Comparison of ENCODE assay signal across 22 mouse cellular contexts in the genomic region with DNA sequence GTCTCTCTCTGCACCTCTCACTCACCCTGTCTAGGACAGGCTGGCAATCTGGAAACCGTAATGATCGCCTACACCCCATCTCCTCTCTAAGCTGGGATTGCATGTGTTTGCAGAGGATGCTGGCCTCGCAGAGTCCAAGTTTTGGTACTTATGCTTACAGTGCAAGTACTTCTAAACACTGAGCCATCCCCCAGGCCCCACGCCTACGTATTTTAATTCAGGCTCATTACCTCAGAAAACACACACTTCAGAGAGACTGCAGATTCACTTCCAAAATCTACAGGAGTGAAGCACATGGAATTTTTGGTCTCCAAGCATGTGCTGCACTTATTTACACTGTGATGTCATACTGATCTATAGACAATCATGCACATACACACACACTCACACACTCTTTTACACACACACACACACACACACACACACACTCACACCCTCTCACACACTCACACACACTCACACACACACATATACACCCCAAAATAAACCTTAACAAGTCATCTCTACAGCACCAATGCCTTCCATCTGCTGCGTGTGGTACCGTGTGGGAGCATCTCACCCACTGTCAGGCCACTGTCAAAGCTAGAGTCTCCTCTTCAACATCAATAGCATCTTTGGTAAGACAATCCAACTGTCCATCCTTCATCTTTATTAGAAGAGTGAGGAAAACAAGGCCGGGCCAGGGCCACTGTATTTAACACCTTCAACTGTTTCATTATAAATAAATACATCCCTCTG. TPM values are rescaled to one million over a fixed set of nuclear protein-coding genes. Genes with fewer than 3 reads are reported as not detected.
A peak's percentile ranks its signal among the peaks of the same experiment; 100 is the strongest.
DNase-seq lines count a peak whose midpoint lies in the region; ATAC-seq lines count a peak whose summit lies in the region.
"Had no signal": no experiment of that assay in that cellular context is flagged by ENCODE, and none has a peak within 500 bp of the region (broad histone marks: within the 10 kb centered on the region; RNA-seq: fewer than 3 reads in every experiment).

No protein-coding gene starts in this region.

- H3K27me3 ChIP-seq in forebrain, embryonic 11.5 days (ENCODE audit: control insufficient read depth, insufficient read depth, low read length) = no peaks in the 10 kb centered on the region
- H3K27me3 ChIP-seq in forebrain, embryonic 15.5 days = no peaks in the 10 kb centered on the region
- no peaks in the 10 kb centered on the region for H3K27me3 ChIP-seq in heart, embryonic 10.5 days (ENCODE audit: insufficient read depth, poor library complexity, severe bottlenecking)
- H3K27me3 ChIP-seq in heart, embryonic 11.5 days (ENCODE audit: control insufficient read depth, insufficient read depth, low read length) = no peaks in the 10 kb centered on the region
- H3K27me3 ChIP-seq: hindbrain, embryonic 13.5 days; intestine, embryonic 15.5 days had no signal

- H3K4me2 ChIP-seq in forebrain, embryonic 11.5 days (ENCODE audit: low read depth, low read length, severe bottlenecking) = no peak overlapping the region
- H3K4me2 ChIP-seq in forebrain, embryonic 15.5 days (replicated peaks) = no peak overlapping the region
- H3K4me2 ChIP-seq in heart, embryonic 11.5 days = no peak overlapping the region
- H3K4me2 ChIP-seq: hindbrain, embryonic 13.5 days; intestine, embryonic 15.5 days had no signal

- no peaks in the 10 kb centered on the region for H3K9me3 ChIP-seq in forebrain, embryonic 11.5 days (ENCODE audit: control insufficient read depth, low read length)
- no peaks in the 10 kb centered on the region for H3K9me3 ChIP-seq in forebrain, embryonic 15.5 days
- H3K9me3 ChIP-seq in heart, embryonic 10.5 days = no peaks in the 10 kb centered on the region
- H3K9me3 ChIP-seq in heart, embryonic 11.5 days (replicated peaks; ENCODE audit: control insufficient read depth, low read length) = no peaks in the 10 kb centered on the region
- H3K9me3 ChIP-seq: forebrain, embryonic 10.5 days; hindbrain, embryonic 10.5 days; hindbrain, embryonic 13.5 days; intestine, embryonic 15.5 days had no signal

- 93% methylated on average over 8 of the region's 8 CpGs for WGBS in forebrain, embryonic 11.5 days
- WGBS in forebrain, embryonic 15.5 days = 95% methylated on average over 8 of the region's 8 CpGs
- 87% methylated on average over 8 of the region's 8 CpGs for WGBS in heart, embryonic 10.5 days
- 86% methylated on average over 8 of the region's 8 CpGs for WGBS in heart, embryonic 11.5 days (ENCODE audit: insufficient replicate concordance)

- peak; percentile 27 for DNase-seq in forebrain, embryonic 11.5 days (ENCODE audit: low spot score)
- DNase-seq in heart, embryonic 10.5 days (ENCODE audit: low spot score) = peak; percentile 36
- peak; percentile 32 to 41 for DNase-seq in right cerebral cortex, adult 2 months (ENCODE audit: low spot score in 2 of 2)
- no peak for DNase-seq in right cerebral cortex, postnatal 4 days
- DNase-seq: adrenal gland, adult 8-10 months; adrenal gland, postnatal 25 days; cerebellum, adult 18-20 months; cerebellum, adult 9-10 months; cerebellum, postnatal 14 days; gastrocnemius, adult 2 months; gastrocnemius, postnatal 14 days; heart, adult 18-20 months; heart, postnatal 36 days had no signal

- H3K4me3 ChIP-seq in forebrain, embryonic 11.5 days (ENCODE audit: low read depth, low read length) = no peak overlapping the region
- H3K4me3 ChIP-seq in forebrain, embryonic 15.5 days = no peak overlapping the region
- no peak overlapping the region for H3K4me3 ChIP-seq in heart, embryonic 10.5 days
- H3K4me3 ChIP-seq in heart, embryonic 11.5 days (ENCODE audit: low read depth, low read length) = no peak overlapping the region
- H3K4me3 ChIP-seq: forebrain, embryonic 10.5 days; gastrocnemius, adult 2 months; hindbrain, embryonic 10.5 days; hindbrain, embryonic 13.5 days; intestine, embryonic 15.5 days had no signal

- no peaks in the 10 kb centered on the region for H3K4me1 ChIP-seq in forebrain, embryonic 11.5 days (replicated peaks; ENCODE audit: control insufficient read depth, insufficient read depth, low read length)
- H3K4me1 ChIP-seq in forebrain, embryonic 15.5 days = no peaks in the 10 kb centered on the region
- 0 out of 2 replicates have a peak, but pooled peaks cover 2% of the 10 kb centered on the region for H3K4me1 ChIP-seq in heart, embryonic 10.5 days
- H3K4me1 ChIP-seq in heart, embryonic 11.5 days (ENCODE audit: control insufficient read depth, insufficient read depth, low read length) = no peaks in the 10 kb centered on the region
- H3K4me1 ChIP-seq: hindbrain, embryonic 10.5 days; hindbrain, embryonic 13.5 days; intestine, embryonic 15.5 days had no signal

- H3K27ac ChIP-seq in forebrain, embryonic 11.5 days (ENCODE audit: low read depth, low read length) = no peak overlapping the region
- no peak overlapping the region for H3K27ac ChIP-seq in forebrain, embryonic 15.5 days (replicated peaks)
- no peak overlapping the region for H3K27ac ChIP-seq in heart, embryonic 10.5 days
- no peak overlapping the region for H3K27ac ChIP-seq in heart, embryonic 11.5 days (ENCODE audit: low read depth, low read length)
- H3K27ac ChIP-seq: forebrain, embryonic 10.5 days; gastrocnemius, adult 2 months; hindbrain, embryonic 10.5 days; hindbrain, embryonic 13.5 days; intestine, embryonic 15.5 days had no signal

- no peaks in the 10 kb centered on the region for H3K36me3 ChIP-seq in forebrain, embryonic 11.5 days (ENCODE audit: control insufficient read depth, insufficient read depth, low read length)
- no peaks in the 10 kb centered on the region for H3K36me3 ChIP-seq in forebrain, embryonic 15.5 days
- no peaks in the 10 kb centered on the region for H3K36me3 ChIP-seq in heart, embryonic 10.5 days
- no peaks in the 10 kb centered on the region for H3K36me3 ChIP-seq in heart, embryonic 11.5 days (ENCODE audit: control insufficient read depth, insufficient read depth, low read length)
- H3K36me3 ChIP-seq: forebrain, embryonic 10.5 days; hindbrain, embryonic 10.5 days; hindbrain, embryonic 13.5 days; intestine, embryonic 15.5 days had no signal

- no peak overlapping the region for H3K9ac ChIP-seq in forebrain, embryonic 11.5 days (ENCODE audit: low read length)
- no peak overlapping the region for H3K9ac ChIP-seq in forebrain, embryonic 15.5 days (replicated peaks)
- H3K9ac ChIP-seq in heart, embryonic 11.5 days (ENCODE audit: low read depth, low read length) = no peak overlapping the region
- H3K9ac ChIP-seq: hindbrain, embryonic 13.5 days; intestine, embryonic 15.5 days had no signal

- ATAC-seq in forebrain, embryonic 11.5 days (replicated peaks; ENCODE audit: low FRiP score) = no peak
- ATAC-seq in forebrain, embryonic 15.5 days (replicated peaks) = no peak
- ATAC-seq in heart, embryonic 11.5 days (replicated peaks; ENCODE audit: insufficient number of reproducible peaks, low FRiP score, low TSS enrichment) = no peak
- ATAC-seq: activated CD4-positive, CD25-positive, alpha-beta regulatory T cell, adult 4 months; forebrain, embryonic 14.5 days; hindbrain, embryonic 16.5 days; intestine, embryonic 15.5 days had no signal

RNA-seq across cellular contexts. Expression of gene Casc1, which starts 12.7 kb away (rescaled TPM):
- 0.48 and 0.73 TPM in 2 replicates for polyA plus RNA-seq in forebrain, embryonic 11.5 days (2014; fragmentation: Nextera tagmentation; extraction: Ambion mirVana)
- 0.65 and 0.98 TPM in 2 replicates for polyA plus RNA-seq in forebrain, embryonic 15.5 days (2015; fragmentation: Nextera tagmentation; extraction: Ambion mirVana)
- polyA plus RNA-seq in heart, embryonic 10.5 days (2016; fragmentation: Nextera tagmentation; extraction: Ambion mirVana) = 0.38 and 0.45 TPM in 2 replicates
- 0.34 and 0.42 TPM in 2 replicates for polyA plus RNA-seq in heart, embryonic 11.5 days (2014; fragmentation: Nextera tagmentation; extraction: Ambion mirVana)

RNA-seq across cellular contexts. Expression of gene Etfrf1, which starts 12.8 kb away (rescaled TPM):
- polyA plus RNA-seq in forebrain, embryonic 11.5 days (2014; fragmentation: Nextera tagmentation; extraction: Ambion mirVana) = 29.9 and 32.8 TPM in 2 replicates
- polyA plus RNA-seq in forebrain, embryonic 15.5 days (2015; fragmentation: Nextera tagmentation; extraction: Ambion mirVana) = 27.1 and 27.7 TPM in 2 replicates
- polyA plus RNA-seq in heart, embryonic 10.5 days (2016; fragmentation: Nextera tagmentation; extraction: Ambion mirVana) = 53.3 and 57.3 TPM in 2 replicates
- 57.2 and 62.5 TPM in 2 replicates for polyA plus RNA-seq in heart, embryonic 11.5 days (2014; fragmentation: Nextera tagmentation; extraction: Ambion mirVana)

RNA-seq across cellular contexts. Expression of gene Kras, which starts 51.9 kb away (rescaled TPM):
- 134 and 144 TPM in 2 replicates for polyA plus RNA-seq in forebrain, embryonic 11.5 days (2014; fragmentation: Nextera tagmentation; extraction: Ambion mirVana)
- 123 and 125 TPM in 2 replicates for polyA plus RNA-seq in forebrain, embryonic 15.5 days (2015; fragmentation: Nextera tagmentation; extraction: Ambion mirVana)
- 45.2 and 70.6 TPM in 2 replicates for polyA plus RNA-seq in heart, embryonic 10.5 days (2016; fragmentation: Nextera tagmentation; extraction: Ambion mirVana)
- polyA plus RNA-seq in heart, embryonic 11.5 days (2014; fragmentation: Nextera tagmentation; extraction: Ambion mirVana) = 54.9 and 69.5 TPM in 2 replicates
